Comparison of ENCODE assay signal across 8 mouse cellular contexts in the genomic region with DNA sequence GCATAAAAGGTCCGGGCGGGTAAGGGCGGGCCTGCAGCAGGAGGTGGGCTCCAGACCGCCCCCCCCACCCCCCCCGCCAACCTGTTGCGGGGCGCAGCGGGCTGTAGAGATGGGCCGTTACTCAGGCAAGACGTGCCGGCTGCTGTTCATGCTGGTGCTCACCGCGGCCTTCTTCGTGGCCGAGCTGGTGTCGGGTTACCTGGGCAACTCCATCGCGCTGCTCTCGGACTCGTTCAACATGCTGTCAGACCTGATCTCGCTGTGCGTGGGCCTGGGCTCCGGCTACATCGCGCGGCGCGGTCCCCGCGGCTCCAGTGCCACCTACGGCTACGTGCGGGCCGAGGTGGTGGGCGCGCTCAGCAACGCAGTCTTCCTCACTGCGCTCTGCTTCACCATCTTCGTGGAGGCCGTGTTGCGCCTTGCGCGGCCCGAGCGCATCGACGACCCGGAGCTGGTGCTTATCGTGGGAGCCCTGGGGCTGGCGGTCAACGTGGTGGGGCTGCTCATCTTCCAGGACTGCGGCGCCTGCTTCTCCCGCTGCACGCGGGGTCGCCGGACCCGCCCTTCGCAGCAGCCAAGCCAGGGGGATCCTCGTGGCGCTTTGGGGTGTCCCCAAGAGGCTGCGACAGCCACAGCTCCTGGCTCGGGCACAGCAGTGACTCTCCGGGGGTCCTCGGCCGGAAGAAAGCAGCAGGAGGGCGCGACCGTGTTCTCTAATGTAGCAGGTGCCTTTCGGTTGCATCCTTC. TPM values are rescaled to one million over a fixed set of nuclear protein-coding genes. Genes with fewer than 3 reads are reported as not detected.
A peak's percentile ranks its signal among the peaks of the same experiment; 100 is the strongest.
DNase-seq lines count a peak whose midpoint lies in the region; ATAC-seq and TF ChIP-seq lines count a peak whose summit lies in the region.

No protein-coding gene starts in this region.

- peaks cover 12% of the 10 kb centered on the region for H3K4me1 ChIP-seq in lung, embryonic 16.5 days (replicated peaks; ENCODE audit: control insufficient read depth, insufficient read depth, low read length)
- H3K4me1 ChIP-seq in forebrain, embryonic 10.5 days, result peaks cover 19% of the 10 kb centered on the region
- H3K4me1 ChIP-seq in hindbrain, postnatal 0 days (ENCODE audit: insufficient read depth, low read length), result peaks cover 16% of the 10 kb centered on the region

- peak; percentile 68 for ATAC-seq in lung, embryonic 16.5 days (ENCODE audit: low read depth)
- no peak; the same call in none of the 2 replicates for ATAC-seq in hindbrain, postnatal 0 days

- under 1% methylated on average over 65 of the region's 71 CpGs for WGBS in lung, embryonic 16.5 days
- under 1% methylated on average over 70 of the region's 71 CpGs for WGBS in forebrain, embryonic 10.5 days
- 0% methylated on average over 71 of the region's 71 CpGs for WGBS in hindbrain, postnatal 0 days

- H3K9me3 ChIP-seq in lung, embryonic 16.5 days (ENCODE audit: control insufficient read depth, low read length), result no peaks in the 10 kb centered on the region
- H3K9me3 ChIP-seq in forebrain, embryonic 10.5 days, result no peaks in the 10 kb centered on the region
- H3K9me3 ChIP-seq in hindbrain, postnatal 0 days (ENCODE audit: low read length), result no peaks in the 10 kb centered on the region

- DNase-seq in lung, postnatal 14 days, result no peak
- peak; percentile 16 to 42 for DNase-seq in cerebellum, adult 18-20 months
- peak; percentile 70 for DNase-seq in forebrain, embryonic 10.5 days (ENCODE audit: extremely low spot score, low spot score)
- peak; percentile 44 for DNase-seq in hindbrain, postnatal 0 days (ENCODE audit: low spot score)
- peak; percentile 74 for DNase-seq in liver
- DNase-seq in right cerebral cortex, postnatal 10 days (ENCODE audit: low spot score in 2 of 2), result peak; percentile 67 to 76
- no peak for DNase-seq in thymus, postnatal 14 days

- H3K9ac ChIP-seq in lung, embryonic 16.5 days (ENCODE audit: low read length), result peak overlapping the region; percentile 32
- peak overlapping the region; percentile 95 for H3K9ac ChIP-seq in hindbrain, postnatal 0 days (replicated peaks; ENCODE audit: low read length)

- H3K4me2 ChIP-seq in lung, embryonic 16.5 days (ENCODE audit: low read depth, low read length), result peak overlapping the region; percentile 90
- H3K4me2 ChIP-seq in hindbrain, postnatal 0 days (ENCODE audit: low read depth, low read length), result peak overlapping the region; percentile 76

- H3K4me3 ChIP-seq in lung, embryonic 16.5 days (ENCODE audit: low read length), result peak overlapping the region; percentile 51
- H3K4me3 ChIP-seq in forebrain, embryonic 10.5 days, result peak overlapping the region; percentile 71
- H3K4me3 ChIP-seq in hindbrain, postnatal 0 days (ENCODE audit: low read length), result peak overlapping the region; percentile 82

- H3K27me3 ChIP-seq in lung, embryonic 16.5 days (ENCODE audit: control insufficient read depth, insufficient read depth, low read depth, low read length), result peaks cover 34% of the 10 kb centered on the region
- H3K27me3 ChIP-seq in forebrain, embryonic 10.5 days (ENCODE audit: poor library complexity, severe bottlenecking), result peaks cover 51% of the 10 kb centered on the region
- H3K27me3 ChIP-seq in hindbrain, postnatal 0 days (ENCODE audit: insufficient read depth, low read length), result no peaks in the 10 kb centered on the region

- no peaks in the 10 kb centered on the region for H3K36me3 ChIP-seq in lung, embryonic 16.5 days (ENCODE audit: control insufficient read depth, insufficient read depth, low read length)
- H3K36me3 ChIP-seq in forebrain, embryonic 10.5 days (replicated peaks), result no peaks in the 10 kb centered on the region
- H3K36me3 ChIP-seq in hindbrain, postnatal 0 days (ENCODE audit: insufficient read depth, low read length), result peaks cover 4% of the 10 kb centered on the region; the same call in 1 of the 2 replicates

- no peak overlapping the region for H3K27ac ChIP-seq in lung, embryonic 16.5 days (ENCODE audit: low read length)
- H3K27ac ChIP-seq in forebrain, embryonic 10.5 days, result peak overlapping the region; percentile 85
- H3K27ac ChIP-seq in hindbrain, postnatal 0 days, result peak overlapping the region; percentile 89

- no peak for TF ChIP-seq CTCF in hindbrain, postnatal 0 days (IDR thresholded peaks at IDR 0.05; ENCODE audit: low read depth)

RNA-seq across cellular contexts. Expression of gene Slc30a10, which starts 0.5 kb away (rescaled TPM):
- 0.19 TPM in 1 of 2 replicates, not detected in the other for polyA plus RNA-seq in lung, embryonic 16.5 days (2015; fragmentation: Nextera tagmentation; extraction: Ambion mirVana)
- polyA plus RNA-seq in forebrain, embryonic 10.5 days (2016; fragmentation: Nextera tagmentation; extraction: Ambion mirVana), result 1.6 and 2.0 TPM in 2 replicates
- 22.4 and 25.7 TPM in 2 replicates for total RNA-seq in hindbrain, postnatal 0 days (2014; rRNA removed)
- 8.1 and 8.5 TPM in 2 replicates for polyA plus RNA-seq in hindbrain, postnatal 0 days (2015; fragmentation: Nextera tagmentation; extraction: Ambion mirVana)

Comparison
In these comparisons a context has a peak if more than half of its experiments do, and no peak if none do; other contexts are left out.
1. DNase-seq: peak in cerebellum, adult 18-20 months (2 of 2), forebrain, embryonic 10.5 days (single experiment), hindbrain, postnatal 0 days (single experiment), liver (single experiment) and right cerebral cortex, postnatal 10 days (2 of 2); none in lung, postnatal 14 days (single experiment) and thymus, postnatal 14 days (single experiment).
2. Peak in every context shown above with its lines, with median percentiles within 50 percentile points of each other: H3K4me3 ChIP-seq.